Mouse (Mus musculus) small intestine, adult 2 months (tissue): Measurements from ENCODE around the gene Spo11. TPM values are rescaled to one million over a fixed set of nuclear protein-coding genes. Genes with fewer than 3 reads are reported as not detected.

Source experiments
- H3K27ac ChIP-seq: fragments of 200-500 bp; 2 replicates; pipeline ENCODE4 v1.5.1; 2012; ENCODE audit warnings: low read depth, low read length, control low read depth, inconsistent platforms; ENCODE audit not compliant: insufficient read depth
- H3K27me3 ChIP-seq: fragments of 200-500 bp; 2 replicates; pipeline ENCODE4 v1.6.1; 2012; ENCODE audit warnings: mild to moderate bottlenecking, moderate library complexity, low read length, inconsistent platforms; ENCODE audit not compliant: control insufficient read depth, insufficient read depth
- H3K36me3 ChIP-seq: fragments of 200-500 bp; 2 replicates; pipeline ENCODE4 v1.6.1; 2012; ENCODE audit warnings: mild to moderate bottlenecking, low read length, control low read depth, inconsistent platforms; ENCODE audit not compliant: control insufficient read depth, insufficient read depth
- H3K4me1 ChIP-seq: fragments of 200-500 bp; 2 replicates; pipeline ENCODE4 v1.6.1; 2012; ENCODE audit warnings: low read length, inconsistent platforms, mixed read lengths; ENCODE audit not compliant: control insufficient read depth, insufficient read depth, insufficient read length
- H3K4me3 ChIP-seq: fragments of 200-500 bp; 2 replicates; pipeline ENCODE4 v1.5.1; 2012; ENCODE audit warnings: low read depth, mild to moderate bottlenecking, control low read depth, inconsistent platforms, low read length, moderate library complexity
- CTCF ChIP-seq: fragments of 200-500 bp; IDR thresholded peaks from 2 replicates; pipeline ENCODE4 v1.5.1; 2012; ENCODE audit warnings: low read depth, mild to moderate bottlenecking, control low read depth, inconsistent platforms, low read length, moderate library complexity, mixed read lengths; ENCODE audit not compliant: insufficient replicate concordance, insufficient read length; ENCODE audit errors: extremely low read depth
- POLR2A ChIP-seq: fragments of 200-500 bp; IDR thresholded peaks from 2 replicates; pipeline ENCODE4 v1.6.1; 2012; ENCODE audit warnings: low read depth, mild to moderate bottlenecking, control low read depth, inconsistent platforms, low read length, moderate library complexity
- WGBS: fragments of 180-500 bp; shearing (Covaris S2); methylation state at CpG from one replicate; pipeline ENCODE4 v1.1.7; 2018; 5-methylcytosine and 5-hydroxymethylcytosine counted together
- polyA plus RNA-seq: library from polyadenylated mRNA; depleted of rRNA; stranded (reverse); fragments of >200 nt; gene quantifications from 2 replicates; pipeline ENCODE4 v1.2.3, GENCODE M21; 2012

Spo11 gene
- polyA plus RNA-seq, 1 experiment = 0.25 TPM

DNA sequence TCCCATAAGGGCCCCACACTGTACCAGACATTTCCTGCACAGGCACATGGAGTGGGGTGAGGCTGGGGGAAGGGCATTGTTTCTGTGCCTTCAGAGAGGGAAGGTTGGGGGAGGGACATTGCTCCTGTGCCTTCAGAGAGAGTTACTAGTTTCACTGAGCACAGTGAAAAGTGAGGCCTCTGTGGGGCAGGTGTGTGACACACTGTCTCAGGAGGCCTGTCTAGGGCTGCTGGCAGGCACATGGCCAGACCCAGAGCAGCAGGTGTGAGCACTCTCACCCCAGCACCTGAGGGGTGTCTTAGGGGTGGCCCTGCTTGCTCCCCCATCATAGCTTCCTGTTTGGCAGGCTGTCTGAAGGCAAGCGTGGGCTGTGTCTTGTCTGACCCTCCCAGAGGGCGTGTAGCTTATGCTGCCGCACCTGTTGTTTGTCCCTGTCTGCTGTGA, 49.2 kb downstream of the Spo11 start:
- Histone ChIP-seq H3K4me1 (peaks cover 63% of the 10 kb centered on the region), H3K27ac (peak overlapping the region; percentile 32), H3K4me3 (0 out of 2 replicates have a peak overlapping the region, but pooled peaks have one; percentile 1), H3K27me3 (no peaks in the 10 kb centered on the region), H3K36me3 (peaks cover 10% of the 10 kb centered on the region; the same call in 1 of the 2 replicates)
- TF ChIP-seq CTCF (no peak), POLR2A (0 out of 2 replicates have a peak, but pooled peaks have one; percentile 19)
- 19% methylated on average over 3 of the region's 3 CpGs for WGBS

DNA sequence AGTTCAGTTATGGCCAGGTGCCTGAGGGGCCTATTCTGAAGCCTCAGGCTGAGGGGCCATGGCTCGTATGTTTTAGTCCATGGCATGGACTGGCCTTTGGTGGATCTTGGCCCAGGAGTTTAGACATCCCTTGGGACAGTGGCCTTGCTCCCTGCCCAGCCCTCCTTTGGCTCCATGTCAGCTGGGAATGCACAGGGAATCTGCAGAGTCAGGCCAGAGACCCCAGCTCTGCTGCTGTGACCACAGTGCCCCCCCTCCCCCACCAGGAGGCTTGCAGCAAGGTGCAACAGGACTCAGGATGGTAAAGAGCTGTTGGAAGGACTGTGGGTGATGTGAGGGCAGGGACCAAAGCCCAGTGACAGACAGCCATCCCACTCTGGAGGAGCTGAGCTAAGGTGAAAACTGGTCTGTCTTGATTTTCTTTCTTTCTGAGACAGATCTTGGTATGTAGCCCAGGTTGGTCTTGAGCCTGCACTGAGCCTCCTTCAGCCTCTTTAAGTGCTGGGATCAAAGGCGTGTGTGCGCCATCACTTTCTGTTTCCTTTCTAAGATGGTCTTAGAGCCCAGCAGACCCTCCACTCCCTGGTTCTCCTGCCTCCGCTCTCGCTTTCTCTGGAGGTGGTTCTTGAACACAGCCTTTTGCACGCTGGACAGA, 49.8 kb downstream of the Spo11 start:
- WGBS = 55% methylated on average over 6 of the region's 6 CpGs
- no peaks in the 10 kb centered on the region for H3K27me3 ChIP-seq
- peaks cover 67% of the 10 kb centered on the region for H3K4me1 ChIP-seq
- no peak for TF ChIP-seq POLR2A
- TF ChIP-seq CTCF = no peak
- peaks cover 10% of the 10 kb centered on the region; the same call in 1 of the 2 replicates for H3K36me3 ChIP-seq
- H3K27ac ChIP-seq = peak overlapping the region; percentile 39
- no peak overlapping the region for H3K4me3 ChIP-seq

DNA sequence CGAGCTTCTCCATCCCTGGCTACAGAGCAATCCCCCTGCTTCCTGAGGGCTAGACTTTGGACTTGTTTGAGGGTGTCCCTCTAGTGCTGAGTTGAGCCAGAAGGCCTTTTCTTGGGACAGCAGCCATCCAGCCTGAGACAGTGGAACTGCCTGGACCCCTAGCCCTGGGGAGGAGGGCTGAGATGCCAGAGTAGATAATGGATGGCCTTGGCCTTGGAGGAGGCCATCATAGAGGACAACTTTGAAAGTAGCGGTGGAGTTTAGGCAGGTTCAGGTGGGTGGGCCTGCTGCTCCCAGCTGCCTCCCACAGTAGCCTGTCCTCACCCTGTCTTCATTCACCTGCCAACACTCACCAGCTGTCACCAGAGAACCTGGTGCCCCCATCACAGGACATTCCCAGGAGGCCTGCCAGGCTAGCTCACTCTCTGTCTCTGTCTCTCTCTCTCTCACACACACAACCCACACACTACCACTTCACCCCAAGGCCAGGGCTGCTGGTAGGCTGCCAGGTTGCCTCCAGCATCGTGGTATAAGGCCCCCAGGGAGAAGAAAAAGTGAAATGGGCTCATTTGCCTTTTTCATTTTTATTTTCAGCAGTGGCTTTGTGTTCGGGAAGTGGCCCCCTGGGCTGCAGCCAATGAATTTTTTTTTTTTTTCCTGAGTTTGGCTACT, 50.5 kb downstream of the Spo11 start:
- peaks cover 63% of the 10 kb centered on the region for H3K4me1 ChIP-seq
- no peaks in the 10 kb centered on the region for H3K27me3 ChIP-seq
- H3K27ac ChIP-seq = no peak overlapping the region
- WGBS = 39% methylated on average over 4 of the region's 4 CpGs
- TF ChIP-seq CTCF = no peak
- TF ChIP-seq POLR2A = no peak; the same call in 1 of the 2 replicates
- no peak overlapping the region for H3K4me3 ChIP-seq
- peaks cover 10% of the 10 kb centered on the region; the same call in 1 of the 2 replicates for H3K36me3 ChIP-seq

DNA sequence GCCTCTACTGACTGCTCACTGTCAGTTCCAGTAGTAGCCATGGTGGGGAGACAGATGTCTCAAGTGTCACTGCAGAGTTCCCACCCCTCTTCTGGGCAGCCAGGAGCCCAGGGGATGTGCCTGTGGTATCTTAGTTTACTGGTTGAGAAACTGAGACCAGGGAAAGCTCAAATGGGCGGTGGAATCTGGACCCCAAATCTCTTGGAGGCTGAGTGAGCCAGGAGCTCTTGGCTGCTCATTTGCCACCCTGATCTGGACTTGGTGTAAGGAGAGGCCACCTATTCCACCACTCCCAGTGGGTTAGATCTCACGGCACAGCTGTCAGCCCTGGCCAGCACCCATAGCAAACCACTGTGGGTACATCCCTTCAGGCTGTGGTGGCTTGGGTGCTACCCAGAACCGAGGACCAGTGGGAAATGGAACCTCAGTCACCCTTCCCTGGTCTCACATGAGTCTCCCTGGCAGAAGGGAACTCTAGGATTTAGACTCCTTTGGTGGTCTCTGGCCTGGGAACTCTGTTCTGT, 51.1 kb downstream of the Spo11 start:
- Histone ChIP-seq H3K4me3 (no peak overlapping the region), H3K27ac (no peak overlapping the region), H3K27me3 (no peaks in the 10 kb centered on the region), H3K36me3 (peaks cover 13% of the 10 kb centered on the region; the same call in 1 of the 2 replicates), H3K4me1 (peaks cover 60% of the 10 kb centered on the region)
- no peak for TF ChIP-seq POLR2A
- TF ChIP-seq CTCF = no peak
- 62% methylated on average over 3 of the region's 3 CpGs for WGBS

DNA sequence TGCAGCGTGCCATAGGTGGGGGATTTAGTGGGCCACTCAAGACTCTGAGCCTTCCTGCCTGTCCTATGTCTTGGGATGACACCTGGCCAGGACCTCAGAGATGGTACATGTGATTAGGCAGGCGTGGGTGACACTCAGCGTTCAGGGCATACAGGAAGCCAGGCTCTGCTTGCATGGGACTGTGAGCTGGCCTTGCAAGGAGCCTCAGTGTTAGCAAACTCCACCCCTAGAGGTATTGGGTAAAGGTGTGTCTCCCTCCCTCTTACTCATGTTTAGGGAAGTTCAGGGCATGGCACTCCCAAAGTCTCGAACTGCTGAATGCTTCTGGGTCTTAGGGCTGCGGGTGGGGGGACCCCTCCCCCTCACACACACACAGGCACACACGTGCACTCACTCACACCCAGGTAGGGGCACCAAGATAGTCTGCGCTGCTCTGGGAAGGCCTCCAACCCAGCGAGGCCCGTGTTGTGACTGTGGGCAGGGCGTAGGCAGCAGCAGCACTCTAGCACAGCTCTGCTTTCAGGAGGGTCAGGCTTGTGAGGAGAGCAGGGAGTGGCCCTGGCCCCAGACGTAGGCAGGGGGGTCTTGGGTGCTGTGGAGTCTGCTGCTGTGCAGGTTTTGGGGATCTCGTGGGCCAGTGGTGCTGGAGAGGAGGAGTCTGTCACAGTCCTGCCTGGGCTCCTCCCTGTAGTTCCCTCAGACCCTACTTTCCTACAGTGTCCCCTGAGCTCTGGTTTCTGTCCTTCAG, 53.3 kb downstream of the Spo11 start:
- Histone ChIP-seq H3K27me3 (no peaks in the 10 kb centered on the region), H3K4me1 (peaks cover 42% of the 10 kb centered on the region), H3K36me3 (peaks cover 19% of the 10 kb centered on the region; the same call in 1 of the 2 replicates), H3K4me3 (no peak overlapping the region), H3K27ac (no peak overlapping the region)
- TF ChIP-seq POLR2A (no peak), CTCF (no peak)
- WGBS = 45% methylated on average over 12 of the region's 12 CpGs

DNA sequence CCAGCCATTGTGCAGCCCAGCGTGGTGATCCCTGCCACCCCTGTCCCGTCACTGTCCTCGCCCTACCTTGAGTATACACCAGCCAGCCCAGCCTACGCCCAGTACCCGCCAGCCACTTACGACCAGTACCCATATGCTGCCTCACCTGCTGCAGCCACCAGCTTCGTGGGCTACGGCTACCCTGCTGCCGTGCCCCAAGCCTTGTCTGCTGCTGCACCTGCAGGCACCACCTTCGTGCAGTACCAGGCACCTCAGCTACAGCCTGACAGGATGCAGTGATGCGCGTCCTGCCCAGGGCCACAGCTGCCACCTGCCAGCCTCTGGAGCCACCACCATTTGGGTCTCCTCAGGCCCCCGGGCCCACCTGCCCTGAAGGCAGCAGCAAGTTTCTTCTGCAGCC, 56.0 kb downstream of the Spo11 start:
- H3K4me1 ChIP-seq = peaks cover 26% of the 10 kb centered on the region
- H3K27ac ChIP-seq = no peak overlapping the region
- peaks cover 17% of the 10 kb centered on the region; the same call in 1 of the 2 replicates for H3K36me3 ChIP-seq
- WGBS = 76% methylated on average over 13 of the region's 13 CpGs
- H3K27me3 ChIP-seq = no peaks in the 10 kb centered on the region
- no peak for TF ChIP-seq CTCF
- TF ChIP-seq POLR2A = no peak
- H3K4me3 ChIP-seq = no peak overlapping the region
